Mouse (Mus musculus) natural killer cell, adult 2 months (primary cell): Measurements from ENCODE around the gene Wapl.

ENCODE experiments used
- DNase-seq, 2 experiments: peaks; one replicate each; pipeline ENCODE4 v3.0.0; 2022; ENCODE audit warnings: low spot score in 2 of 2

Wapl gene

GRCm38 (mm10) chr14:34693970-34694369 lies 20.2 kb downstream of the Wapl start:
- no peak for DNase-seq

- DNase-seq = no peak
These were observed 23.6 kb downstream of the Wapl start for GRCm38 (mm10) chr14:34697376-34697775.

- DNase-seq = no peak
These were observed 36.5 kb downstream of the Wapl start for GRCm38 (mm10) chr14:34710209-34710608.

- no peak for DNase-seq
These were observed 38.3 kb downstream of the Wapl start for GRCm38 (mm10) chr14:34712027-34712426.

- no peak for DNase-seq
These were observed 39.1 kb downstream of the Wapl start for GRCm38 (mm10) chr14:34712857-34713256.

GRCm38 (mm10) chr14:34718150-34718549 lies 44.4 kb downstream of the Wapl start:
- no peak for DNase-seq

GRCm38 (mm10) chr14:34727709-34728108 lies 54.0 kb downstream of the Wapl start:
- DNase-seq = no peak

- no peak for DNase-seq
These were observed 61.7 kb downstream of the Wapl start for GRCm38 (mm10) chr14:34735405-34735804.

GRCm38 (mm10) chr14:34745401-34745800 lies 71.7 kb downstream of the Wapl start:
- no peak for DNase-seq

GRCm38 (mm10) chr14:34755731-34756130 lies 82.0 kb downstream of the Wapl start:
- DNase-seq = no peak

GRCm38 (mm10) chr14:34759938-34760337 lies 86.2 kb downstream of the Wapl start:
- no peak for DNase-seq

- no peak for DNase-seq
These were observed 87.6 kb downstream of the Wapl start for GRCm38 (mm10) chr14:34761082-34761959.

- no peak for DNase-seq
These were observed 89.0 kb downstream of the Wapl start for GRCm38 (mm10) chr14:34762682-34763081.

- DNase-seq = no peak
These were observed 90.2 kb downstream of the Wapl start for GRCm38 (mm10) chr14:34763771-34764539.

GRCm38 (mm10) chr14:34764908-34765307 lies 91.2 kb downstream of the Wapl start:
- no peak for DNase-seq

GRCm38 (mm10) chr14:34765380-34765779 lies 91.7 kb downstream of the Wapl start:
- no peak for DNase-seq

GRCm38 (mm10) chr14:34766181-34766580 lies 92.5 kb downstream of the Wapl start:
- no peak for DNase-seq

- DNase-seq = peak; percentile 76 to 78
These were observed 94.6 kb downstream of the Wapl start for GRCm38 (mm10) chr14:34768373-34768772.

GRCm38 (mm10) chr14:34769021-34769566 lies 95.4 kb downstream of the Wapl start:
- DNase-seq = peak; percentile 54 to 59

- DNase-seq = peak; percentile 7 to 11
These were observed 95.9 kb downstream of the Wapl start for GRCm38 (mm10) chr14:34769567-34770158.

GRCm38 (mm10) chr14:34770467-34770866 lies 96.7 kb downstream of the Wapl start:
- no peak for DNase-seq

GRCm38 (mm10) chr14:34771601-34772000 lies 97.9 kb downstream of the Wapl start:
- DNase-seq = no peak
